Mouse (Mus musculus) stomach, embryonic 16.5 days (tissue): ENCODE results near the gene Gad2. TPM values are rescaled to one million over a fixed set of nuclear protein-coding genes. Genes with fewer than 3 reads are reported as not detected.

Experiments
- ATAC-seq: fragments of 200-750 bp; cut with Nextera tagmentation; 2 replicates; pipeline ENCODE4 v1.8.0; 2017; ENCODE audit warnings: moderate number of reproducible peaks, moderate TSS enrichment; ENCODE audit not compliant: insufficient read depth, low FRiP score
- H3K27ac ChIP-seq: fragments of 300-500 bp; sonication (generic); 2 replicates; pipeline ENCODE4 v1.5.1; 2014; ENCODE audit warnings: low read length
- H3K27me3 ChIP-seq: fragments of 300-500 bp; sonication (generic); 2 replicates; pipeline ENCODE4 v1.6.1; 2014; ENCODE audit warnings: low read length, control low read depth, mixed read lengths; ENCODE audit not compliant: control insufficient read depth, insufficient read depth
- H3K36me3 ChIP-seq: fragments of 300-500 bp; sonication (generic); 2 replicates; pipeline ENCODE4 v1.6.1; 2014; ENCODE audit warnings: low read length; ENCODE audit not compliant: control insufficient read depth, insufficient read depth
- H3K4me1 ChIP-seq: fragments of 300-500 bp; sonication (generic); 2 replicates; pipeline ENCODE4 v1.6.1; 2014; ENCODE audit warnings: low read length, control low read depth, mixed read lengths; ENCODE audit not compliant: control insufficient read depth, insufficient read depth
- H3K4me2 ChIP-seq: fragments of 300-500 bp; sonication (generic); 2 replicates; pipeline ENCODE4 v1.6.1; 2014; ENCODE audit warnings: low read depth, low read length, mixed read lengths
- H3K4me3 ChIP-seq: fragments of 300-500 bp; sonication (generic); replicated peaks from 2 replicates; pipeline ENCODE4 v1.5.1; 2014; ENCODE audit warnings: mild to moderate bottlenecking, low read length
- H3K9ac ChIP-seq: fragments of 300-500 bp; sonication (generic); 2 replicates; pipeline ENCODE4 v1.6.1; 2014; ENCODE audit warnings: low read length
- H3K9me3 ChIP-seq: fragments of 300-500 bp; sonication (generic); replicated peaks from 2 replicates; pipeline ENCODE4 v1.6.1; 2016; ENCODE audit warnings: low read length, control low read depth; ENCODE audit not compliant: control insufficient read depth
- WGBS: fragments of 180-500 bp; shearing (Covaris S2); extraction: QIAGEN DNeasy Blood & Tissue Kit; methylation state at CpG from one replicate; pipeline ENCODE4 v1.1.7; 2014; 5-methylcytosine and 5-hydroxymethylcytosine counted together
- polyA plus RNA-seq: library from polyadenylated mRNA; unstranded; fragments of >200 nt; fragmentation: Nextera tagmentation; extraction: Ambion mirVana; gene quantifications from 2 replicates; pipeline ENCODE4 v1.2.1, GENCODE M21; 2015

Gad2 gene
- polyA plus RNA-seq, 1 experiment from 2014 or later: 0.06 TPM

GRCm38 (mm10) chr2:22620030-22620429 is 2.0 kb upstream of the Gad2 start:
- Histone ChIP-seq H3K27me3 (peaks cover 73% of the 10 kb centered on the region), H3K4me1 (peaks cover 11% of the 10 kb centered on the region; the same call in 1 of the 2 replicates), H3K9ac (no peak overlapping the region), H3K4me3 (no peak overlapping the region), H3K36me3 (no peaks in the 10 kb centered on the region), H3K4me2 (no peak overlapping the region), H3K27ac (no peak overlapping the region), H3K9me3 (no peaks in the 10 kb centered on the region)
- ATAC-seq: no peak
- WGBS: 2% methylated on average over 6 of the region's 6 CpGs

GRCm38 (mm10) chr2:22620534-22620933 is 1.5 kb upstream of the Gad2 start:
- Histone ChIP-seq H3K4me2 (no peak overlapping the region), H3K36me3 (no peaks in the 10 kb centered on the region), H3K27ac (no peak overlapping the region), H3K27me3 (peaks cover 78% of the 10 kb centered on the region), H3K4me1 (peaks cover 11% of the 10 kb centered on the region; the same call in 1 of the 2 replicates), H3K9ac (no peak overlapping the region), H3K4me3 (no peak overlapping the region), H3K9me3 (no peaks in the 10 kb centered on the region)
- no peak for ATAC-seq
- WGBS: 9% methylated on average over 7 of the region's 7 CpGs

- Histone ChIP-seq H3K36me3 (no peaks in the 10 kb centered on the region), H3K9me3 (no peaks in the 10 kb centered on the region), H3K27me3 (peaks cover 83% of the 10 kb centered on the region), H3K4me3 (0 out of 2 replicates have a peak overlapping the region, but pooled peaks have one; percentile 4), H3K9ac (no peak overlapping the region), H3K4me2 (no peak overlapping the region; the same call in 1 of the 2 replicates), H3K4me1 (peaks cover 11% of the 10 kb centered on the region; the same call in 1 of the 2 replicates), H3K27ac (no peak overlapping the region)
- WGBS: 5% methylated on average over 20 of the region's 20 CpGs
- no peak for ATAC-seq
Measured at GRCm38 (mm10) chr2:22620978-22621827, 802 bp upstream of the Gad2 start.

- no peaks in the 10 kb centered on the region for H3K36me3 ChIP-seq
- under 1% methylated on average over 60 of the region's 60 CpGs for WGBS
- no peak for ATAC-seq
- H3K27me3 ChIP-seq: peaks cover 90% of the 10 kb centered on the region
- peak overlapping the region; percentile 65 for H3K4me2 ChIP-seq
- peak overlapping the region; percentile 35 for H3K4me3 ChIP-seq
- peaks cover 11% of the 10 kb centered on the region; the same call in 1 of the 2 replicates for H3K4me1 ChIP-seq
- H3K9me3 ChIP-seq: no peaks in the 10 kb centered on the region
- no peak overlapping the region for H3K9ac ChIP-seq
- no peak overlapping the region for H3K27ac ChIP-seq
Measured at GRCm38 (mm10) chr2:22623111-22624070, 1.4 kb downstream of the Gad2 start.

GRCm38 (mm10) chr2:22624188-22624975 is 2.4 kb downstream of the Gad2 start:
- Histone ChIP-seq H3K36me3 (no peaks in the 10 kb centered on the region), H3K4me1 (peaks cover 11% of the 10 kb centered on the region; the same call in 1 of the 2 replicates), H3K27me3 (peaks cover 81% of the 10 kb centered on the region), H3K27ac (no peak overlapping the region), H3K4me2 (no peak overlapping the region), H3K9me3 (no peaks in the 10 kb centered on the region), H3K4me3 (no peak overlapping the region; the same call in 1 of the 2 replicates), H3K9ac (no peak overlapping the region)
- no peak for ATAC-seq
- 5% methylated on average over 27 of the region's 27 CpGs for WGBS

GRCm38 (mm10) chr2:22625096-22625960 is 3.3 kb downstream of the Gad2 start:
- no peak overlapping the region for H3K27ac ChIP-seq
- no peaks in the 10 kb centered on the region for H3K9me3 ChIP-seq
- peaks cover 11% of the 10 kb centered on the region; the same call in 1 of the 2 replicates for H3K4me1 ChIP-seq
- H3K27me3 ChIP-seq: peaks cover 72% of the 10 kb centered on the region
- no peaks in the 10 kb centered on the region for H3K36me3 ChIP-seq
- no peak overlapping the region for H3K9ac ChIP-seq
- no peak overlapping the region for H3K4me2 ChIP-seq
- WGBS: 13% methylated on average over 16 of the region's 16 CpGs
- no peak overlapping the region for H3K4me3 ChIP-seq
- ATAC-seq: no peak

GRCm38 (mm10) chr2:22627147-22627666 is 5.2 kb downstream of the Gad2 start:
- WGBS: 32% methylated on average over 3 of the region's 3 CpGs
- Histone ChIP-seq H3K4me1 (peaks cover 11% of the 10 kb centered on the region; the same call in 1 of the 2 replicates), H3K36me3 (no peaks in the 10 kb centered on the region), H3K9ac (no peak overlapping the region), H3K27ac (no peak overlapping the region), H3K27me3 (peaks cover 53% of the 10 kb centered on the region), H3K9me3 (no peaks in the 10 kb centered on the region), H3K4me2 (no peak overlapping the region), H3K4me3 (no peak overlapping the region)
- no peak for ATAC-seq
